9 mouse cellular contexts compared by ENCODE assay signal in genomic region chr10:40583584-40584255, GRCm38 (mm10). TPM values are rescaled to one million over a fixed set of nuclear protein-coding genes. Genes with fewer than 3 reads are reported as not detected.
A peak's percentile ranks its signal among the peaks of the same experiment; 100 is the strongest.
DNase-seq lines count a peak whose midpoint lies in the region; ATAC-seq and TF ChIP-seq lines count a peak whose summit lies in the region.
"Had no signal": no experiment of that assay in that cellular context is flagged by ENCODE, and none has a peak within 500 bp of the region (broad histone marks: within the 10 kb centered on the region; RNA-seq: fewer than 3 reads in every experiment).

No protein-coding gene starts in this region.

- peak; percentile 57 for TF ChIP-seq CTCF in kidney, postnatal 0 days (IDR thresholded peaks at IDR 0.05; ENCODE audit: low read depth)
- TF ChIP-seq CTCF in CH12.LX (conservative IDR thresholded peaks at IDR 0.05 in 1 of 2, IDR thresholded peaks at IDR 0.05 in 1 of 2; ENCODE audit: low read depth in 2 of 2, low read length in 2 of 2), result peak; percentile 31 to 53; a peak in 3 of 4 replicates
- TF ChIP-seq CTCF in stomach, postnatal 0 days (IDR thresholded peaks at IDR 0.05; ENCODE audit: low read depth), result peak; percentile 45

- WGBS in kidney, postnatal 0 days, result 80% methylated on average over 8 of the region's 8 CpGs
- 78% methylated on average over 8 of the region's 8 CpGs for WGBS in stomach, postnatal 0 days

- H3K36me3 ChIP-seq in kidney, postnatal 0 days (ENCODE audit: insufficient read depth, low read length), result no peaks in the 10 kb centered on the region
- no peaks in the 10 kb centered on the region for H3K36me3 ChIP-seq in CH12.LX (replicated peaks in 1 of 2; ENCODE audit: control insufficient read depth in 1 of 2, insufficient read depth in 1 of 2, low read length in 1 of 2)
- H3K36me3 ChIP-seq in stomach, postnatal 0 days (ENCODE audit: control insufficient read depth, insufficient read depth, low read length), result no peaks in the 10 kb centered on the region
- H3K36me3 ChIP-seq: limb, embryonic 13.5 days had no signal

- no peak overlapping the region for H3K27ac ChIP-seq in kidney, postnatal 0 days
- no peak overlapping the region for H3K27ac ChIP-seq in CH12.LX (ENCODE audit: insufficient read depth, low read depth)
- no peak overlapping the region for H3K27ac ChIP-seq in stomach, postnatal 0 days (replicated peaks)
- H3K27ac ChIP-seq: limb, embryonic 13.5 days had no signal

- H3K27me3 ChIP-seq in kidney, postnatal 0 days (ENCODE audit: insufficient read depth, low read length), result no peaks in the 10 kb centered on the region
- H3K27me3 ChIP-seq in CH12.LX (replicated peaks), result no peaks in the 10 kb centered on the region
- H3K27me3 ChIP-seq in stomach, postnatal 0 days (ENCODE audit: control insufficient read depth, insufficient read depth, low read length), result no peaks in the 10 kb centered on the region
- H3K27me3 ChIP-seq: limb, embryonic 13.5 days had no signal

- TF ChIP-seq RAD21 in CH12.LX (IDR thresholded peaks at IDR 0.05; ENCODE audit: low read depth, low read length), result peak; percentile 35

- no peak for TF ChIP-seq EP300 in CH12.LX (IDR thresholded peaks at IDR 0.05; ENCODE audit: low read length)
- TF ChIP-seq EP300 in stomach, postnatal 0 days (optimal IDR thresholded peaks at IDR 0.05), result no peak

- dilution Hi-C loops in CH12.LX (cut with MboI; ENCODE audit: extremely low pct_ligation_motif_present, extremely low pct_unique_long_range_greater_than_20kb, low sequenced_read_pairs), result no loop called here

- H3K9me3 ChIP-seq in kidney, postnatal 0 days (replicated peaks; ENCODE audit: low read length), result no peaks in the 10 kb centered on the region
- no peaks in the 10 kb centered on the region for H3K9me3 ChIP-seq in CH12.LX (replicated peaks; ENCODE audit: low read length)
- no peaks in the 10 kb centered on the region for H3K9me3 ChIP-seq in stomach, postnatal 0 days (ENCODE audit: control insufficient read depth, low read length)

- no peak overlapping the region for H3K9ac ChIP-seq in kidney, postnatal 0 days (ENCODE audit: low read depth, low read length)
- no peak overlapping the region for H3K9ac ChIP-seq in CH12.LX (ENCODE audit: insufficient read depth, low read depth)
- H3K9ac ChIP-seq in stomach, postnatal 0 days (ENCODE audit: low read length), result no peak overlapping the region
- H3K9ac ChIP-seq: limb, embryonic 13.5 days had no signal

- no peak overlapping the region for H3K4me3 ChIP-seq in kidney, postnatal 0 days (replicated peaks; ENCODE audit: low read depth, low read length)
- H3K4me3 ChIP-seq in CH12.LX (replicated peaks in 1 of 3; ENCODE audit: low read depth in 2 of 3, low read length in 2 of 3, poor library complexity in 1 of 3), result no peak overlapping the region
- no peak overlapping the region for H3K4me3 ChIP-seq in stomach, postnatal 0 days (ENCODE audit: low read depth, low read length)
- H3K4me3 ChIP-seq: limb, embryonic 13.5 days had no signal

- TF ChIP-seq POLR2A in CH12.LX (IDR thresholded peaks at IDR 0.05; ENCODE audit: low read depth, low read length), result no peak

- in situ Hi-C loops in CH12.LX (cut with MboI; ENCODE audit: low pct_ligation_motif_present, low pct_unique_long_range_greater_than_20kb, low sequenced_read_pairs), result no loop called here

- H3K4me2 ChIP-seq in kidney, postnatal 0 days (ENCODE audit: low read length), result no peak overlapping the region
- no peak overlapping the region for H3K4me2 ChIP-seq in CH12.LX (ENCODE audit: insufficient read depth, low read depth, poor library complexity, severe bottlenecking)
- H3K4me2 ChIP-seq in stomach, postnatal 0 days (replicated peaks; ENCODE audit: low read depth), result no peak overlapping the region
- H3K4me2 ChIP-seq: limb, embryonic 13.5 days had no signal

- H3K4me1 ChIP-seq in kidney, postnatal 0 days (replicated peaks; ENCODE audit: insufficient read depth, low read length), result no peaks in the 10 kb centered on the region
- no peaks in the 10 kb centered on the region for H3K4me1 ChIP-seq in CH12.LX (ENCODE audit: control insufficient read depth in 1 of 2, insufficient read depth in 2 of 2)
- no peaks in the 10 kb centered on the region for H3K4me1 ChIP-seq in stomach, postnatal 0 days (replicated peaks; ENCODE audit: control insufficient read depth, insufficient read depth)
- H3K4me1 ChIP-seq: limb, embryonic 13.5 days had no signal

- peak; percentile 18 for DNase-seq in adrenal gland, postnatal 14 days
- no peak for DNase-seq in adrenal gland, adult 18-20 months (ENCODE audit: low spot score in 2 of 2)
- DNase-seq in kidney, postnatal 0 days (ENCODE audit: low spot score), result peak; percentile 9
- DNase-seq in kidney, adult 11 months, result no peak
- DNase-seq in CH12.LX (ENCODE audit: extremely low read depth), result peak; percentile 42
- peak; percentile 35 for DNase-seq in embryo, embryonic 9.5 days (ENCODE audit: extremely low spot score)
- DNase-seq in stomach, postnatal 0 days (ENCODE audit: low spot score), result peak; percentile 35
- no peak for DNase-seq in urinary bladder, postnatal 25 days (ENCODE audit: low spot score)

- H3K79me2 ChIP-seq in CH12.LX (replicated peaks; ENCODE audit: control insufficient read depth, extremely low read depth, insufficient read depth, poor library complexity, severe bottlenecking), result no peaks in the 10 kb centered on the region

- ATAC-seq in kidney, postnatal 0 days (replicated peaks; ENCODE audit: low FRiP score, low read depth), result no peak
- no peak for ATAC-seq in stomach, postnatal 0 days (ENCODE audit: low FRiP score, low TSS enrichment)

TF ChIP-seq in CH12.LX, 34 proteins besides CTCF, POLR2A, EP300 and RAD21:
- TF ChIP-seq SMC3 (IDR thresholded peaks at IDR 0.05; ENCODE audit: low read depth, low read length) (peak; percentile 24), ZNF384 (IDR thresholded peaks at IDR 0.05; ENCODE audit: low read depth, low read length) (peak; percentile 34; the same call in 1 of the 2 replicates), NRF1 (IDR thresholded peaks at IDR 0.05; ENCODE audit: low read depth, low read length) (no peak), SIN3A (IDR thresholded peaks at IDR 0.05; ENCODE audit: low read length) (no peak), MAX (IDR thresholded peaks at IDR 0.05; ENCODE audit: low read length) (no peak), MAFK (IDR thresholded peaks at IDR 0.05; ENCODE audit: insufficient replicate concordance, low read length) (no peak), TCF12 (IDR thresholded peaks at IDR 0.05; ENCODE audit: low read depth, low read length) (no peak), MAZ (IDR thresholded peaks at IDR 0.05; ENCODE audit: low read depth, low read length) (no peak), CHD1 (IDR thresholded peaks at IDR 0.05; ENCODE audit: low read depth, low read length) (no peak), USF1 (IDR thresholded peaks at IDR 0.05; ENCODE audit: low read depth, low read length) (no peak), USF2 (conservative IDR thresholded peaks at IDR 0.05; ENCODE audit: low read depth, low read length) (no peak), ZKSCAN1 (IDR thresholded peaks at IDR 0.05; ENCODE audit: borderline replicate concordance, low read depth, low read length) (no peak), HCFC1 (IDR thresholded peaks at IDR 0.05; ENCODE audit: low read depth, low read length) (no peak), TBP (conservative IDR thresholded peaks at IDR 0.05; ENCODE audit: low read depth, low read length) (no peak), PAX5 (IDR thresholded peaks at IDR 0.05; ENCODE audit: low read length) (no peak), E2F4 (IDR thresholded peaks at IDR 0.05; ENCODE audit: insufficient replicate concordance, low read depth, low read length) (no peak), ELF1 (IDR thresholded peaks at IDR 0.05; ENCODE audit: low read depth, low read length) (no peak)

RNA-seq across cellular contexts. Expression of gene Slc22a16, which starts 13.6 kb away (rescaled TPM):
- not detected in 2 replicates for total RNA-seq in adrenal gland, postnatal 14 days (2021)
- total RNA-seq in adrenal gland, adult 18-20 months (2021), result not detected
- polyA plus RNA-seq in kidney, postnatal 0 days (2015; fragmentation: Nextera tagmentation; extraction: Ambion mirVana), result not detected in 2 replicates
- not detected in 2 replicates for total RNA-seq in CH12.LX (2012; rRNA removed)
- total RNA-seq in CH12.LX (2014; rRNA removed), result not detected in 2 replicates
- not detected in 2 replicates for polyA plus RNA-seq in CH12.LX (2012; ENCODE audit: insufficient read length, low read depth)
- 0.04 TPM in 1 of 2 replicates, not detected in the other for polyA plus RNA-seq in stomach, postnatal 0 days (2015; fragmentation: Nextera tagmentation; extraction: Ambion mirVana)
- polyA plus RNA-seq: limb, embryonic 13.5 days had no signal

RNA-seq across cellular contexts. Expression of gene Ddo, which starts 46.1 kb away (rescaled TPM):
- total RNA-seq in adrenal gland, postnatal 14 days (2021), result 22.3 and 25.9 TPM in 2 replicates
- 10 to 100 TPM; 10.2 to 25.2 TPM for total RNA-seq in adrenal gland, adult 18-20 months (2021)
- polyA plus RNA-seq in kidney, postnatal 0 days (2015; fragmentation: Nextera tagmentation; extraction: Ambion mirVana), result 3.2 and 3.6 TPM in 2 replicates
- total RNA-seq in CH12.LX (2012; rRNA removed) (0.21 TPM in 1 of 2 replicates, not detected in the other), CH12.LX (2014; rRNA removed) (not detected in 2 replicates)
- not detected in 2 replicates for polyA plus RNA-seq in CH12.LX (2012; ENCODE audit: insufficient read length, low read depth)
- polyA plus RNA-seq in stomach, postnatal 0 days (2015; fragmentation: Nextera tagmentation; extraction: Ambion mirVana), result 2.8 TPM in 2 replicates

Comparison
In these comparisons a context has a peak if more than half of its experiments do, and no peak if none do; other contexts are left out.
1. DNase-seq: peak in adrenal gland, postnatal 14 days (single experiment), kidney, postnatal 0 days (single experiment), CH12.LX (single experiment), embryo, embryonic 9.5 days (single experiment) and stomach, postnatal 0 days (single experiment); none in adrenal gland, adult 18-20 months (0 of 2), kidney, adult 11 months (single experiment) and urinary bladder, postnatal 25 days (single experiment).
2. RNA of gene Ddo, which starts 46.1 kb away (total RNA-seq): 22.3 to 25.9 TPM in adrenal gland, postnatal 14 days and 10.2 to 25.2 TPM in adrenal gland, adult 18-20 months; 0.21 TPM in CH12.LX; every median in the first group is over 4 times any median in the second.
3. Peak in every context shown above with its lines, with median percentiles within 50 percentile points of each other: CTCF ChIP-seq.